Mouse (Mus musculus) intestine, embryonic 14.5 days (tissue): ENCODE data around the gene Slc7a14. TPM values are rescaled to one million over a fixed set of nuclear protein-coding genes. Genes with fewer than 3 reads are reported as not detected.

Experiments
- ATAC-seq: fragments of 200-750 bp; cut with Nextera tagmentation; replicated peaks from 2 replicates; pipeline ENCODE4 v1.8.0; 2017; ENCODE audit warnings: low read depth, moderate number of reproducible peaks, moderate TSS enrichment, moderate library complexity; ENCODE audit not compliant: low FRiP score, low TSS enrichment
- DNase-seq: peaks from one replicate; pipeline ENCODE4 v3.0.0-alpha.2; 2018; ENCODE audit warnings: low spot score
- H3K27ac ChIP-seq: fragments of 300-500 bp; sonication (generic); 2 replicates; pipeline ENCODE4 v1.5.1; 2014; ENCODE audit warnings: low read depth, mild to moderate bottlenecking, control low read depth
- H3K27me3 ChIP-seq: fragments of 300-500 bp; sonication (generic); replicated peaks from 2 replicates; pipeline ENCODE4 v1.6.1; 2014; ENCODE audit warnings: low read length, control low read depth; ENCODE audit not compliant: control insufficient read depth, insufficient read depth
- H3K36me3 ChIP-seq: fragments of 300-500 bp; sonication (generic); 2 replicates; pipeline ENCODE4 v1.6.1; 2014; ENCODE audit warnings: low read length, control low read depth; ENCODE audit not compliant: control insufficient read depth, insufficient read depth
- H3K4me1 ChIP-seq: fragments of 300-500 bp; sonication (generic); replicated peaks from 2 replicates; pipeline ENCODE4 v1.6.1; 2014; ENCODE audit warnings: low read length, control low read depth, mixed read lengths; ENCODE audit not compliant: control insufficient read depth, insufficient read depth
- H3K4me2 ChIP-seq: fragments of 300-500 bp; sonication (generic); 2 replicates; pipeline ENCODE4 v1.6.1; 2014; ENCODE audit warnings: low read length
- H3K4me3 ChIP-seq: fragments of 300-500 bp; sonication (generic); 2 replicates; pipeline ENCODE4 v1.5.1; 2014; ENCODE audit warnings: low read depth, low read length, control low read depth, mixed read lengths
- H3K9ac ChIP-seq: fragments of 300-500 bp; sonication (generic); 2 replicates; pipeline ENCODE4 v1.6.1; 2014; ENCODE audit warnings: mild to moderate bottlenecking, low read length
- H3K9me3 ChIP-seq: fragments of 300-500 bp; sonication (generic); 2 replicates; pipeline ENCODE4 v1.6.1; 2016; ENCODE audit warnings: low read length, control low read depth; ENCODE audit not compliant: control insufficient read depth
- WGBS: fragments of 180-500 bp; shearing (Covaris S2); extraction: QIAGEN DNeasy Blood & Tissue Kit; methylation state at CpG from one replicate; pipeline ENCODE4 v1.1.7; 2014; 5-methylcytosine and 5-hydroxymethylcytosine counted together
- polyA plus RNA-seq: library from polyadenylated mRNA; unstranded; fragments of >200 nt; fragmentation: Nextera tagmentation; extraction: Ambion mirVana; gene quantifications from 2 replicates; pipeline ENCODE4 v1.2.1, GENCODE M21; 2014

Slc7a14 gene
- polyA plus RNA-seq, 1 experiment from 2014 or later, result 1.7 TPM

- H3K4me3 ChIP-seq, result no peak overlapping the region
- H3K4me1 ChIP-seq, result no peaks in the 10 kb centered on the region
- H3K36me3 ChIP-seq, result no peaks in the 10 kb centered on the region
- H3K4me2 ChIP-seq, result no peak overlapping the region
- H3K9ac ChIP-seq, result no peak overlapping the region
- DNase-seq (no peak), ATAC-seq (no peak)
- H3K27me3 ChIP-seq, result no peaks in the 10 kb centered on the region
- 68% methylated on average over 7 of the region's 7 CpGs for WGBS
- no peak overlapping the region for H3K27ac ChIP-seq
- no peaks in the 10 kb centered on the region for H3K9me3 ChIP-seq
Observed at GRCm38 (mm10) chr3:31254427-31254826, 55.8 kb downstream of the Slc7a14 start.

GRCm38 (mm10) chr3:31253862-31254261 lies 56.3 kb downstream of the Slc7a14 start:
- no peak for DNase-seq
- ATAC-seq, result no peak
- no peak overlapping the region for H3K4me3 ChIP-seq
- 87% methylated on average over 9 of the region's 9 CpGs for WGBS
- H3K4me1 ChIP-seq, result no peaks in the 10 kb centered on the region
- H3K27me3 ChIP-seq, result no peaks in the 10 kb centered on the region
- H3K9ac ChIP-seq, result no peak overlapping the region
- no peaks in the 10 kb centered on the region for H3K9me3 ChIP-seq
- no peaks in the 10 kb centered on the region for H3K36me3 ChIP-seq
- no peak overlapping the region for H3K4me2 ChIP-seq
- H3K27ac ChIP-seq, result no peak overlapping the region

- H3K36me3 ChIP-seq, result no peaks in the 10 kb centered on the region
- H3K4me1 ChIP-seq, result no peaks in the 10 kb centered on the region
- H3K27me3 ChIP-seq, result no peaks in the 10 kb centered on the region
- WGBS, result 70% methylated on average over 3 of the region's 3 CpGs
- no peak overlapping the region for H3K27ac ChIP-seq
- no peaks in the 10 kb centered on the region for H3K9me3 ChIP-seq
- no peak overlapping the region for H3K4me3 ChIP-seq
- no peak overlapping the region for H3K9ac ChIP-seq
- ATAC-seq (no peak), DNase-seq (no peak)
- H3K4me2 ChIP-seq, result no peak overlapping the region
Observed at GRCm38 (mm10) chr3:31252566-31252965, 57.6 kb downstream of the Slc7a14 start.

DNA sequence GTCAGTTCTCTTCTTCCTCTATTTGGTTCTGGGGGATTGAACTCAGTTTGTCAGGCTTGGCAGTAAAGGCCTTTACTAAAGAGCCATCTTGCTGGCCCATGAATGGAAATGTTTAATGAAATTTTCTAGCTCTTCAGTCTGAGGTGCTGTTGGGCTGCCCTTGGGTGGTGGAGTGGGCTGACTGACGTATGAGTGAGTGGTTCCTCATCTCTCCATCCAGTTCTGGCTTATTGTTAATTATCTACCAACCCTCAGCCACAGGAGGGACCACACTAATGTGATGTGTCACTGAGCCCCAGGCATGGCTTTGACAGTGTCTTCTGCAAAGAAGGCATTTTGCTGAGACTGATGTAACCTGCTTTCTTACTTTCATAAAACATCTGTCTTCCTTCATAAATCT lies 66.7 kb downstream of the Slc7a14 start:
- H3K9ac ChIP-seq, result no peak overlapping the region
- 71% methylated on average over 1 of the region's 1 CpGs for WGBS
- no peak for DNase-seq
- H3K9me3 ChIP-seq, result no peaks in the 10 kb centered on the region
- H3K27me3 ChIP-seq, result no peaks in the 10 kb centered on the region
- H3K4me1 ChIP-seq, result no peaks in the 10 kb centered on the region
- H3K4me2 ChIP-seq, result no peak overlapping the region
- H3K36me3 ChIP-seq, result no peaks in the 10 kb centered on the region
- no peak overlapping the region for H3K4me3 ChIP-seq
- H3K27ac ChIP-seq, result no peak overlapping the region
- no peak for ATAC-seq

DNA sequence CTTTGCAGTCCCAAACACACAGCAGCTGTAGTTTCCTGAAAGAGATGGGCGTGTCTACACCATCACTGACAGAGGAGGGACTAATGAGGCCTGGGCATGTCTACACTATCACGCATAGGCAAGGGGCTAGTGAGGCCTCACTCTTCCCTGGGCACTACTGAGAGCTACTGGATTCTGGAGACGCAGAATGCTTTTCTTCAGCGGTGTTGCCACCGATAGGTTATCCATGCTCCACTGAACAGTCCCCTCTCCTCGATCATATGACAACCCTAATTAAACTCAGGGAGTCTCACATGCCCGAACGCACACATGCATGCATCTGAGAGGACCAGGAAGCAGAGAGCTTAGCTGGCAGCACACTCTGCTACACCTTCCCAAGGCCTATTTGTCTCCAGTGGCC lies 69.3 kb downstream of the Slc7a14 start:
- H3K27ac ChIP-seq, result no peak overlapping the region
- no peaks in the 10 kb centered on the region for H3K36me3 ChIP-seq
- H3K9me3 ChIP-seq, result no peaks in the 10 kb centered on the region
- H3K4me2 ChIP-seq, result no peak overlapping the region
- H3K4me3 ChIP-seq, result no peak overlapping the region
- ATAC-seq, result no peak
- H3K27me3 ChIP-seq, result no peaks in the 10 kb centered on the region
- WGBS, result 90% methylated on average over 8 of the region's 8 CpGs
- no peak for DNase-seq
- H3K9ac ChIP-seq, result no peak overlapping the region
- H3K4me1 ChIP-seq, result no peaks in the 10 kb centered on the region

- Histone ChIP-seq H3K27ac (no peak overlapping the region), H3K27me3 (no peaks in the 10 kb centered on the region), H3K36me3 (no peaks in the 10 kb centered on the region), H3K9ac (no peak overlapping the region), H3K4me2 (no peak overlapping the region), H3K4me1 (no peaks in the 10 kb centered on the region), H3K4me3 (no peak overlapping the region), H3K9me3 (no peaks in the 10 kb centered on the region)
- no peak for DNase-seq
- no peak for ATAC-seq
- WGBS, result 93% methylated on average over 3 of the region's 3 CpGs
Observed at GRCm38 (mm10) chr3:31239645-31240044, 70.5 kb downstream of the Slc7a14 start.

- Histone ChIP-seq H3K27me3 (no peaks in the 10 kb centered on the region), H3K9me3 (no peaks in the 10 kb centered on the region), H3K36me3 (no peaks in the 10 kb centered on the region), H3K9ac (no peak overlapping the region), H3K4me2 (no peak overlapping the region), H3K27ac (no peak overlapping the region), H3K4me3 (no peak overlapping the region), H3K4me1 (0 out of 2 replicates have a peak, but pooled peaks cover 5% of the 10 kb centered on the region)
- WGBS, result 43% methylated on average over 3 of the region's 3 CpGs
- no peak for ATAC-seq
- peak; percentile 55 for DNase-seq
Observed at GRCm38 (mm10) chr3:31237936-31238335, 72.2 kb downstream of the Slc7a14 start.

- no peak overlapping the region for H3K27ac ChIP-seq
- 69% methylated on average over 3 of the region's 3 CpGs for WGBS
- H3K4me2 ChIP-seq, result no peak overlapping the region
- no peak overlapping the region for H3K4me3 ChIP-seq
- no peaks in the 10 kb centered on the region for H3K27me3 ChIP-seq
- H3K4me1 ChIP-seq, result 0 out of 2 replicates have a peak, but pooled peaks cover 5% of the 10 kb centered on the region
- ATAC-seq, result no peak
- H3K9ac ChIP-seq, result no peak overlapping the region
- no peaks in the 10 kb centered on the region for H3K9me3 ChIP-seq
- no peak for DNase-seq
- H3K36me3 ChIP-seq, result no peaks in the 10 kb centered on the region
Observed at GRCm38 (mm10) chr3:31236146-31236545, 74.0 kb downstream of the Slc7a14 start.

GRCm38 (mm10) chr3:31234356-31234755 lies 75.8 kb downstream of the Slc7a14 start:
- Histone ChIP-seq H3K4me2 (no peak overlapping the region), H3K27ac (no peak overlapping the region), H3K36me3 (no peaks in the 10 kb centered on the region), H3K4me3 (no peak overlapping the region), H3K4me1 (0 out of 2 replicates have a peak, but pooled peaks cover 5% of the 10 kb centered on the region), H3K27me3 (no peaks in the 10 kb centered on the region), H3K9me3 (no peaks in the 10 kb centered on the region), H3K9ac (no peak overlapping the region)
- DNase-seq, result no peak
- no peak for ATAC-seq
- WGBS, result 55% methylated on average over 7 of the region's 7 CpGs
